Mouse (Mus musculus) hindlimb bud, embryonic 11.5 days (tissue): ENCODE measurements around the gene Bahcc1.

ENCODE experiments used
- DNase-seq: peaks from one replicate; pipeline ENCODE4 v3.0.0-alpha.2; 2012; ENCODE audit warnings: low read depth, low spot score; ENCODE audit errors: extremely low spot score

Bahcc1 gene

GRCm38 (mm10) chr11:120240941-120241890 is 8.5 kb downstream of the Bahcc1 start:
- DNase-seq = no peak

GRCm38 (mm10) chr11:120241981-120242725 is 9.4 kb downstream of the Bahcc1 start:
- no peak for DNase-seq

- no peak for DNase-seq
Observed at GRCm38 (mm10) chr11:120242726-120243530, 10.2 kb downstream of the Bahcc1 start.

GRCm38 (mm10) chr11:120243531-120243820 is 10.7 kb downstream of the Bahcc1 start:
- DNase-seq = no peak

GRCm38 (mm10) chr11:120248160-120248793 is 15.5 kb downstream of the Bahcc1 start:
- DNase-seq = no peak

GRCm38 (mm10) chr11:120248899-120249298 is 16.2 kb downstream of the Bahcc1 start:
- DNase-seq = no peak

- no peak for DNase-seq
Observed at GRCm38 (mm10) chr11:120250991-120251949, 18.5 kb downstream of the Bahcc1 start.

GRCm38 (mm10) chr11:120251950-120252308 is 19.2 kb downstream of the Bahcc1 start:
- DNase-seq = no peak

- DNase-seq = no peak
Observed at GRCm38 (mm10) chr11:120252398-120252797, 19.7 kb downstream of the Bahcc1 start.

GRCm38 (mm10) chr11:120252843-120253645 is 20.3 kb downstream of the Bahcc1 start:
- no peak for DNase-seq

- DNase-seq = no peak
Observed at GRCm38 (mm10) chr11:120253646-120254315, 21.0 kb downstream of the Bahcc1 start.

GRCm38 (mm10) chr11:120254420-120254819 is 21.7 kb downstream of the Bahcc1 start:
- DNase-seq = no peak

- no peak for DNase-seq
Observed at GRCm38 (mm10) chr11:120255038-120255437, 22.3 kb downstream of the Bahcc1 start.

GRCm38 (mm10) chr11:120255499-120255898 is 22.8 kb downstream of the Bahcc1 start:
- no peak for DNase-seq

GRCm38 (mm10) chr11:120256108-120256507 is 23.4 kb downstream of the Bahcc1 start:
- DNase-seq = no peak

GRCm38 (mm10) chr11:120256543-120256942 is 23.8 kb downstream of the Bahcc1 start:
- DNase-seq = no peak

- no peak for DNase-seq
Observed at GRCm38 (mm10) chr11:120256981-120257820, 24.5 kb downstream of the Bahcc1 start.
